Mouse (Mus musculus): ENCODE measurements at regions not wholly inside any gene's neighbourhood (a gene's known extent, or its start where the extent isn't known, plus 50 kb on each side); places are given as distances from the start of the nearest gene placed in this dataset.

- no peak for TF ChIP-seq GATA1 (IDR thresholded peaks at IDR 0.05; ENCODE audit: borderline replicate concordance, low read length)
- no peak for TF ChIP-seq FLI1 (IDR thresholded peaks at IDR 0.05; ENCODE audit: low read length)
Measured at GRCm38 (mm10) chr3:23216754-23217153, 1140.3 kb downstream of the Tbl1xr1 start.

All from megakaryocyte, embryonic 14.5 days (primary cell).